Mouse (Mus musculus) c-Kit-positive CD71-positive TER-119-negative erythroid progenitor cells, embryonic 14.5 days (primary cell): ENCODE data around the gene Snx25.

Experiments
- DNase-seq: peaks from one replicate; pipeline ENCODE4 v3.0.0-alpha.2; 2013; ENCODE audit warnings: low read depth

Gene Snx25

DNA sequence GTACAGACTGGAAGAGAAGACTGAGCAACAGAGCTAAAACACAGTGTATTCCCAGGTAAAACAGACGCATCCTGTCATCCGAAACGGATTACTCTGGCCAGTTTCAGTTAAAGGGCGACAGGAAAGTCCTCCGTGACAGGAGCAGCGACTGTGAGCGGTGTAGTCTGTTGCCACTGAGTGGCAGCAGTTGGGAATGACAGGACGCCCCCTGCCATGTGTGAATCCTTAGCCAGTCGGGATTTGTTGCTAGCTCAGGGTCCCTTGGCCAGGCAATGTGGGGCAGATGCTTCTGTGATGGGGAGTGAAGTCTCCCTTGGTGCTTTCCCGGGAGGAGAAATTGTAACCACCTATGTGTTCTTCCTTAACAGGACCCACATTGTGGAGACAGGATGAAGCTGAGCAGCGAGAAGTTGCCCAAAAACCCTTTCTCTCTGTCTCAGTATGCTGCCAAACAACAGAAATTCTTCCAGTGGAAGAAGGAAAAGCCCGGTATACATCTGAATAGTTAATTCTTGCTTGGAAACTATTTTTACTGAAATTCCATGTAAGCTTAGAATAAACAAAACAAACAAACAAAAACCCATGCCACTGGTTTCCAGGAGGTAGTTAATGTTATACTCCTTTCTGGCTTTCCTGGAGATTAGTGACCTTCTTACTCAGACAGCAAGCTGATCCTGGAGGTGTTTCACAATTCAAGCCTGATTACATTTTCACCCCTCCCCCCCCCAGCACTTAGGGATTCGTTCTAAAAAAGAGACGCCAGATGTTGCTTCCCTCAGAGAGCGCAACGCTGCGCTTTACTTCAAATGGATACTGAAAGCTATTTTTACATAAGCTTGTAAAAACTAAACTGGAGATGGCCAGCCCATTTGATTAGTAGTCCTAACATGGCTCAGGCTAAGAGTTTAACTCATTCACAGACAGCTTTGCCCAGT, 140.9 kb downstream of the Snx25 start:
- DNase-seq, result no peak

GRCm38 (mm10) chr8:46010306-46010705, 141.7 kb downstream of the Snx25 start:
- no peak for DNase-seq

GRCm38 (mm10) chr8:46007050-46007672, 144.8 kb downstream of the Snx25 start:
- DNase-seq, result no peak

DNA sequence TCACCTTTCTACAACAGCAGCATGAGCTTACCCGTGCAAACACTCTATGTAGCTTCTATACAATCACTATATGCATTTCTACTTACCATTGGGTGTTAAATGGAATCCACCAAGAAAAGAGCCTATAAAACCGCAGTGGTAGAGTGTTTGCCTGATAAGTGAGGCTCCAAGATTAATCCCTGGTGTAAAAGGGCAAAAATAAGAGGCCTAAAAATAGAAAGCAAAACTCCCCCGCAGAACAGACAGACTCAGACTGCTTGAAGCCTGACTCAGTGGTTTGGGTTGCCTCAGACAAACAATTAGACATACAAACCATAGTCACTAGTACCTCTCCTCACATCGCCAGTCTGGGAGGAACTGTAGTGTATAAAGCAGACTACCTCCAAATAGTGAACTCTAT, 146.4 kb downstream of the Snx25 start, which contains the start of gene Ankrd37:
Gene Ankrd37 (minus strand): TSS at position 112 of the 400 bp plus-strand sequence.
- DNase-seq, result no peak

GRCm38 (mm10) chr8:45999784-46000705, 151.9 kb downstream of the Snx25 start:
- DNase-seq, result peak; percentile 96

DNA sequence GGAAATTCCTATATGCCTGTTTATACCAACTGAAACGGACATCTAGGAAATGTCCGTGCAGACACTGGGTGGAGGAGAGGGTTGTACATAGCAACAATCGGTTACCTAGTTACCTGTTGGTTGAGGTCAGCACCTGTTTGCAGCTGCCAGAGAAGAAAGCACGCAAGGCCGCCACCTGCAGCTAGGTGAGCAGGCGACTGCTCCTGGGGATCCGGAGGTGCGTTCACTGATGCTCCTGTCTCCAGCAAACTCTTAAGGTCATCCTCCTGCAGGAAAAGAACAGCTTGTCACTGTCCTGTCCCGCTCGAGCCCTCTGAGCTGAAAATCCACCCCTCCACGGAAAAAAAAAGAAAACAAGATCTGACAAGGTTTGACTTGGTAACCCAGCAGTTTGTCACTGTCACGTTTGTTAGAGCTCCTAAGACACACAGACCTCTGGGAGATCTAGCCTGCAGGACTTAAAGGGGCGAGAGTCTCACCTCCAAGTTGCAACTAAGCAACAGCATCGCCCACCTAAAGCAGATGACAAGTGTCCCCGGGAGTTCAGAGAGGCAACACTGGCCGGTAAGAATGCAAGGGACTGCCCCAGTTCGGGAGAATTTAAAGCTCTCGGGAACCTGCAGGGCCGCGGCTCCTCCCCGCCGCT, 152.7 kb downstream of the Snx25 start, which contains the start of gene Lrp2bp:
Gene Lrp2bp (plus strand): TSS at position 166 of the 646 bp plus-strand sequence.
- no peak for DNase-seq

- no peak for DNase-seq
Measured at GRCm38 (mm10) chr8:45998228-45998627, 153.7 kb downstream of the Snx25 start.

GRCm38 (mm10) chr8:45995576-45995975, 156.4 kb downstream of the Snx25 start:
- no peak for DNase-seq

DNA sequence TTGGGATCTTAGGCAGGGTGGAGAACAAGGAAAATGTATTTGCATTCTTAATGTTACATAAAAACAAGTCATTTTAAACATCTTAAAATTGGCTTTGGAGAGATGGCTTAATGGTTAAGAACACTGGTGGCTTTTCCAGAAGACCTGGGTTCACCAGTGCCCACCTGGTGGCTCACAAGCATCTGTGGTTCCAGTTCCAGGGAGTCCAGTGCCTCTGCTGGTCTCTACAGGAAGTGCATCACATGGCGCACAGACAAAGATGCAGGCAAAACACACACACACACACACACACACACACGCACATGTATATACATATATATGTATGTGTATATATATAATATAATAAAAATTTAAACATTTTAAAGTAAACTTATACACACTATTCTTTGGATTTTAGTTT, 157.8 kb downstream of the Snx25 start:
- no peak for DNase-seq

GRCm38 (mm10) chr8:45990631-45991310, 161.2 kb downstream of the Snx25 start:
- no peak for DNase-seq

GRCm38 (mm10) chr8:45988189-45988588, 163.8 kb downstream of the Snx25 start:
- DNase-seq, result no peak

DNA sequence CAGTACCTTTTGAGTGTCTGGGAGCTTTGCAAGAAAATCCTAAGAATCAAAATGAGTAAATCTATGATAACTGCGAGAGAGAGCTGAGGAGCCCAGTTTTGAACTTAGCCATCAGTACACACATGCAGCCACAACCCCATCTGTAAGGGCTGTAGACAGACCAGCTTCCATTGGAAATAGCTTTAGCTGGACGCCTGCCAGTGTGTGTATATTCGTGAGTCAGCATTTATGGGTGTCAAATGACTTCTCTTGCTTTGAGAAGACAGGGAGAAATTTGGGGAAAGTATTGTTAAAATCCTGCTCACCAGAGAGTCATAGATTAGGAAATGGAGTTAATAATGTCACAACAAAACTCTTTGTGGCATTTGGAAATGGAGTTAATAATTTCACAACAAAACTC, 165.3 kb downstream of the Snx25 start:
- DNase-seq, result no peak
